Mouse (Mus musculus) kidney, embryonic 16.5 days (tissue): ENCODE measurements around the gene Gpr1. TPM values are rescaled to one million over a fixed set of nuclear protein-coding genes. Genes with fewer than 3 reads are reported as not detected.
"Not testable (repeated sequence)": the region's sequence is repeated elsewhere in the genome, so short reads cannot be mapped to it uniquely, and the experiment has no call there.

Experiments
- ATAC-seq: fragments of 200-750 bp; cut with Nextera tagmentation; 2 replicates; pipeline ENCODE4 v1.8.0; 2017; ENCODE audit warnings: moderate TSS enrichment; ENCODE audit not compliant: low FRiP score, low TSS enrichment
- H3K27ac ChIP-seq: fragments of 300-500 bp; sonication (generic); 2 replicates; pipeline ENCODE4 v1.5.1; 2014; ENCODE audit warnings: low read length
- H3K27me3 ChIP-seq: fragments of 300-500 bp; sonication (generic); 2 replicates; pipeline ENCODE4 v1.6.1; 2014; ENCODE audit warnings: low read length, control low read depth, mixed read lengths; ENCODE audit not compliant: insufficient read depth
- H3K36me3 ChIP-seq: fragments of 300-500 bp; sonication (generic); 2 replicates; pipeline ENCODE4 v1.6.1; 2014; ENCODE audit warnings: low read length, control low read depth, mixed read lengths; ENCODE audit not compliant: insufficient read depth
- H3K4me1 ChIP-seq: fragments of 300-500 bp; sonication (generic); 2 replicates; pipeline ENCODE4 v1.6.1; 2014; ENCODE audit warnings: low read length, control low read depth, mixed read lengths; ENCODE audit not compliant: insufficient read depth
- H3K4me2 ChIP-seq: fragments of 300-500 bp; sonication (generic); replicated peaks from 2 replicates; pipeline ENCODE4 v1.6.1; 2014; ENCODE audit warnings: low read depth, low read length
- H3K4me3 ChIP-seq: fragments of 300-500 bp; sonication (generic); 2 replicates; pipeline ENCODE4 v1.5.1; 2014; ENCODE audit warnings: mild to moderate bottlenecking, low read length
- H3K9ac ChIP-seq: fragments of 300-500 bp; sonication (generic); replicated peaks from 2 replicates; pipeline ENCODE4 v1.6.1; 2014; ENCODE audit warnings: low read length
- H3K9me3 ChIP-seq: fragments of 300-500 bp; sonication (generic); 2 replicates; pipeline ENCODE4 v1.6.1; 2016; ENCODE audit warnings: low read length, control low read depth
- WGBS: fragments of 180-500 bp; shearing (Covaris S2); extraction: QIAGEN DNeasy Blood & Tissue Kit; methylation state at CpG from one replicate; pipeline ENCODE4 v1.1.7; 2014; 5-methylcytosine and 5-hydroxymethylcytosine counted together
- polyA plus RNA-seq: library from polyadenylated mRNA; unstranded; fragments of >200 nt; fragmentation: Nextera tagmentation; extraction: Ambion mirVana; gene quantifications from 2 replicates; pipeline ENCODE4 v1.2.1, GENCODE M21; 2015

Gene Gpr1
- polyA plus RNA-seq, 1 experiment from 2014 or later = 0.07 TPM

DNA sequence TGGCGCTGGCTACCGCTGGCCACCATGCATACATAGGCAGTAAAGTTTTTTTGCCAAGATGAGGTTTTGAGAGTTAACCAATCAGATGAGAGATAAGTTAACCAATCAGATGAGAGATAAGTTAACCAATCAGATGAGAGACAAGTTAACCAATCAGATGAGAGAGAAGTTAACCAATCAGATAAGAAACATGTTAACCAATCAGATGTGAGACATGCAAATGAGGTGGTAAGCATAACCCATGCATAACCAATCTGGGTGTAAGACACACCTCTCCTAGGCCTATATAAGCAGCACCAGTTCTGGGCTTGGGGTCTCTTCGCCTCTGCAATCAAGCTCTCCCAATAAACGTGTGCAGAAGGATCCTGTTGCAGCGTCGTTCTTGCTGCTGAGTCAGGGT lies 28.9 kb downstream of the Gpr1 start:
- H3K4me1 ChIP-seq, H3K4me3 ChIP-seq, H3K4me2 ChIP-seq, H3K36me3 ChIP-seq, H3K9ac ChIP-seq, H3K27ac ChIP-seq, H3K27me3 ChIP-seq, ATAC-seq, H3K9me3 ChIP-seq: not testable (repeated sequence)
- 96% methylated on average over 6 of the region's 6 CpGs for WGBS

DNA sequence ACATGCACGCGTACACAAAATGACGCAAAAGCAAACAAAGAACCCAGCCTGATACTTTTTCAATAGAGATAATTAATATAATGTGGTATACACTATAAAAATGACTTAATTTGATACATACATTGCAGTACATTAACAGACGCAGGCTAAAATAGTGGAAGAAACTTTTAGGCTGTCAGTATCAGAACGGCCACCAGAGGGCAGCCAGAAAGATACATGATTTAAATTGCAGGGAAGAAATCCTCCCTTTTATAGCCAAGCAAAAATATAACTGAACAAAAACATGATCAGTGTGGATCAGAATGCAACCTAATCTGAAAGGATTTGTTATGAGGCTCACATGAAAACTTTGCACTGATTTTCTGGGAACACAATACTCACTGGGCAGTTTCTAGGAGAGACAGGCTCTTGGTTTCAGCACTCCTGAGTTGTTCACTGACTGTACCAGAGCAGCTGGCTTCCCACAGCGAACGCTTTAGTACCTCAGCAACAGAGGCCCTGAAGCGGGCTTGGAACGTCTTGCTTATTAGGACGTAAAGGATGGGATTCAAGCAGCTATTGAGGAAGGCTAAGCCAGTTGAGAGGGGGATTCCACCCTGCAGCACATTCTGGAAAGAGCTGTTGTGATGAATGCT lies 31.6 kb downstream of the Gpr1 start:
- H3K9me3 ChIP-seq = no peaks in the 10 kb centered on the region
- WGBS = 65% methylated on average over 10 of the region's 10 CpGs
- H3K9ac ChIP-seq = no peak overlapping the region
- H3K36me3 ChIP-seq = peaks cover 18% of the 10 kb centered on the region
- ATAC-seq = no peak
- no peak overlapping the region for H3K4me2 ChIP-seq
- H3K27ac ChIP-seq = no peak overlapping the region
- no peak overlapping the region for H3K4me3 ChIP-seq
- H3K4me1 ChIP-seq = peaks cover 10% of the 10 kb centered on the region
- no peaks in the 10 kb centered on the region for H3K27me3 ChIP-seq

DNA sequence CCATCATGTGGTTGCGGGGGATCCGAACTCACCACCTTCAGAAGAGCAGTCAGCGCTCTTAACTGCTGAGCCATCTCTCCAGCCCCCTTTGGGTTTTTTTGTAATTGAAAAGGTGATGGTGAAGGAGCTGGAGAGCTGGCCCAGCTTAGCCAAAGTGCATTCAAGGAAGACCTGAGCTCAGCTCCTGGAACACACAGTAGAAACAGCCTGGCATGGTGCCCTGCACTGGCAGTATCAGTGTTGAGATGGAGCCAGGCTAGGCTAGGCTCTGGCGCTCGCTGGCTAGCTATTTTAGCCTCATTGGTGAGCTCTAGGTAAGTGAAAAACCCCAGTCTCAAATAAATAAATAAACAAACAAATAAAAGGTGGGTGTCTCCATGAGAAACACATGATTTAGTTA lies 32.1 kb downstream of the Gpr1 start:
- ATAC-seq = no peak
- peaks cover 12% of the 10 kb centered on the region for H3K4me1 ChIP-seq
- 88% methylated on average over 4 of the region's 5 CpGs for WGBS
- no peak overlapping the region for H3K9ac ChIP-seq
- no peaks in the 10 kb centered on the region for H3K27me3 ChIP-seq
- no peak overlapping the region for H3K27ac ChIP-seq
- no peaks in the 10 kb centered on the region for H3K9me3 ChIP-seq
- H3K4me3 ChIP-seq = no peak overlapping the region
- H3K4me2 ChIP-seq = no peak overlapping the region
- peaks cover 18% of the 10 kb centered on the region for H3K36me3 ChIP-seq

DNA sequence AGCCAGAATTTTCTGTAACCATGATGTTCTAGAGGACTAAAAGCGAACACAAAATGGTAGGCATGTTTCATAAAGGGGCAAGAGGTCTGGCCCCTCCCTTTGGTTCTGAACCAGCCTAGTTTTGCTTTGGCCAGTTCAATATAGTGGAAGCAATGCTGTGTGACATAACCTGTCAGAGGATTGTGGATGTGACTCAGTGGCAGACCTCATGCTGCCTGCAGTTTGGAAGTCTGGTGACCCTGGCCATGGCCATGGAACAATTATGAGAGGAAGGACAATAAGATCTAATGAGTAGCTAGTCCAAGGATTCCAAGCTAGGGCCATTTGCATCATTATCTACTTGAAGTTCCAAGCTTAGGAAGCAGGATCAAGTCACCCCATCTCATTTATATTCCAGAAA lies 32.9 kb downstream of the Gpr1 start:
- Histone ChIP-seq H3K9me3 (no peaks in the 10 kb centered on the region), H3K4me2 (no peak overlapping the region), H3K4me3 (no peak overlapping the region), H3K9ac (no peak overlapping the region), H3K27ac (no peak overlapping the region), H3K36me3 (peaks cover 18% of the 10 kb centered on the region), H3K27me3 (no peaks in the 10 kb centered on the region), H3K4me1 (peaks cover 12% of the 10 kb centered on the region)
- WGBS = 97% methylated on average over 1 of the region's 1 CpGs
- no peak for ATAC-seq

DNA sequence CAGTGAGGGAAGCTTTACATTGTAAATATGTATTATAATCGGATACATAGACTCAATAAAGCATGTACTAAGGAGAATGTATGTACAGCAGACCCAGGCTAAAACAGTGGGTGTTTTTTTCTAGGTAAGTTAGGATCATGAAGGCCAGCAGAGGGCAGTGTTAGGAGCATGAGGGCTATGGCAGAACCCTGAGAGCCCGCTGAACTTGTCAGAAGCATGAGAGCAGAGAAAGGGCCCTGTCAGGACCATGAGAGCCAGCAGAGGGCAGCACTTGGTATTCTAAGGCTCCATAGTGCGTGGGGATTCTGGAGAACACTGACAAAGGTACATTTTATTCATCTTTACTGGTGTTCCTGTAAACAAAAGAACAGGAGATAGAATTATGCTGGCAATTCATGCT lies 33.3 kb downstream of the Gpr1 start:
- peaks cover 18% of the 10 kb centered on the region for H3K36me3 ChIP-seq
- WGBS = 8% methylated on average over 3 of the region's 3 CpGs

DNA sequence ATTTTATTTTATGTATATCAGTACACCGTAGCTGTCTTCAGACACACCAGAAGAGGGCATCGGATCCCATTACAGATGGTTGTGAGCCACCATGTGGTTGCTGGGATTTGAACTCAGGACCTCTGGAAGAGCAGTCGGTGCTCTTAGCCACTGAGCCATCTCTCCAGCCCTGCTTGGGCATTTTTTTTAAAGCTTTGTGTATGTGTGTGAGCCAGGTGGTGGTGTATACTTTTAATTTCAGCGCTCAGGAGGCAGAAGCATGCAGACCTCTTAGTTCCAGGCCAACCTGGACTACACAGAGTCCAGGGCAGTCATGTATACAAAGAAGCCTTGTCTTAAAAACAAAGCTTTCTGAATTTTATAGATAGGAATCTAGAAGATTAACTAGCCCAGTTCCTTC lies 33.8 kb downstream of the Gpr1 start:
- not testable (repeated sequence) for H3K27me3 ChIP-seq, H3K27ac ChIP-seq, H3K9me3 ChIP-seq, ATAC-seq, H3K9ac ChIP-seq, H3K4me2 ChIP-seq, H3K4me3 ChIP-seq
- WGBS = 66% methylated on average over 4 of the region's 4 CpGs
- Histone ChIP-seq H3K36me3 (peaks cover 18% of the 10 kb centered on the region), H3K4me1 (peaks cover 15% of the 10 kb centered on the region)

More for the DNA sequence above, 33.3 kb downstream of the Gpr1 start:
- Histone ChIP-seq H3K9ac (no peak overlapping the region), H3K27ac (no peak overlapping the region), H3K4me2 (no peak overlapping the region), H3K9me3 (no peaks in the 10 kb centered on the region), H3K27me3 (no peaks in the 10 kb centered on the region), H3K4me1 (peaks cover 12% of the 10 kb centered on the region), H3K4me3 (no peak overlapping the region)
- ATAC-seq = peak; percentile 74

DNA sequence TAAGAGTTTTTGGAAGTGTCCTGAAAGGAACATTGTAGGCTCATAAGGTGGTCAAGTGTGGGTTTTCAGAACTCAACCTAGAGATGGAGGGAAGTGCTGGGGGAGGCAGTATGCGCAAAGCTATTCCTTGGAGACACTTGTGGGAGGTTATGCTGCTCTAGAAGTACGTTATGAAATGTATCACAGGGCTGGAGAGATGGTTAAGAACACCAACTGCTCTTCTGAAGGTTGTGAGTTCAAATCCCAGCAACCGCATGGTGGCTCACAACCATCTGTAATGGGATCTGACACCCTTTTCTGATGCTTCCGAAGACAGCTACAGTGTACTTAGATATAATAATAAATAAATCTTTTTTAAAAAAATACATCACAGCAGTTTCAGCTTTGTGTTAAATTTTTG lies 34.2 kb downstream of the Gpr1 start:
- 88% methylated on average over 4 of the region's 4 CpGs for WGBS
- H3K4me3 ChIP-seq = no peak overlapping the region
- no peaks in the 10 kb centered on the region for H3K9me3 ChIP-seq
- no peak overlapping the region for H3K4me2 ChIP-seq
- no peak for ATAC-seq
- peaks cover 18% of the 10 kb centered on the region for H3K36me3 ChIP-seq
- no peaks in the 10 kb centered on the region for H3K27me3 ChIP-seq
- no peak overlapping the region for H3K27ac ChIP-seq
- H3K4me1 ChIP-seq = peaks cover 19% of the 10 kb centered on the region
- no peak overlapping the region for H3K9ac ChIP-seq

DNA sequence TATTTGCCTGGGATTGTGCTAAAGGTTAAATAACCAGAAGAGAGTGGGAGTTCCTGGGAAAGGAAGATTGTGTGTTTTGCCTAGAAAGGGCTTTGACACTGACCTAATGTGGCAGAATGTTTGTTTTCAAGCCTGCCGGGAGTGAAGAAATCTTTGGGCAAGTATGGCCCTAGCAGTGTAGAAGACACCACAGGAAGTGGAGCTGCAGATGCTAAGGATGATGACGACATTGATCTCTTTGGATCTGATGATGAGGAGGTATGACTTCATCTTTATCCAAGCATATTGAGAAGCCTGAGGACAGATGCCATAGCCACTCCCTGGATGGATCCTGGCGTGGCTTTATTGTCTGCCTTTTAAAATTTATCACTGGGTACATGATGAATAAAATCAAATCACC lies 36.0 kb downstream of the Gpr1 start:
- WGBS = 62% methylated on average over 3 of the region's 3 CpGs
- Histone ChIP-seq H3K4me3 (peak overlapping the region; percentile 88), H3K9ac (peak overlapping the region; percentile 98; the same call in 1 of the 2 replicates)

DNA sequence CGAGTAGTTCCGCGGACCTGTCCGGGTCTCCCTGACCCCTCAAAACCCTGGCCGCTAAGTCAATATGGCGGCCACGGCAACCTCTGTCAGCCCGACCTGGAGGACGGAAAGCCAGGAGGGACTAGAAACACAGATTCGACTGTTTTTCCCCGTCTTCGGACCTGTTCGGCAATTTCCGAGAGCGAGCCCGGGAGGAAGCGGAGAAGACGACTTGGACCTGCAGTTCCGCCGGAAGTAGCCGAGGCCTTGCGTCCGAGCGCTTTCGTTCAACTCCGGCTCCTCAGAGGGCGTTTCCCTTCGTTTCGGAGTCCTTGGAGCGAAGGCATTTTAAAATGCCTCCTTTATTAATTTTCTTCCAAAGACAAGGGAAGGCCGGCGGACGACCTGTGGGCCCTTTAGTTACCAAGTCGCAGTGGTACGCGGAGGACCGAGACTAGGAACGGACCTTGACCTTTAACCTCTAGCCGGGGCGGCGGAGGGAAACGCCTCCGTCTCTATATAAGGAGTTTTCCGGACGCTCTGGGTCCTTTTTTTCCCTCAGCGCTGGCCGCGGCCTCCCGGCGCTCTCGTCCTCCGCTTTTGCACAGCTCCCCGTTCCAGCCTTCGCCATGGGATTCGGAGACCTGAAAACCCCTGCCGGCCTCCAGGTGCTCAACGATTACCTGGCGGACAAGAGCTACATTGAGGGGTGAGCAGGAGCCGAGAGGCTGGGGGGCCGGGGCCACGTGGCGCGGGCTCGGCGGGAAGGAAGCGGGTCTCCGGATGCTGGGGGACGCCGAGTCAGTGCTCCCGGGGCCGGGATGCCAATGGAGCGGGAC lies 37.5 kb downstream of the Gpr1 start, which contains the start of the genes Eef1b2 and Ndufs1:
Gene Eef1b2 (plus strand): TSS at position 222 of the 818 bp plus-strand sequence.
Gene Ndufs1 (minus strand): TSS at position 230 of the 818 bp plus-strand sequence.
- H3K27ac ChIP-seq = peak within 1 kb of the TSS; percentile 95
- WGBS = under 1% methylated on average over 72 of the region's 72 CpGs
- peak within 1 kb of the TSS; percentile 88 for H3K4me3 ChIP-seq
- H3K4me2 ChIP-seq = peak within 1 kb of the TSS; percentile 87
- peaks cover 23% of the 10 kb centered on the region for H3K4me1 ChIP-seq
- no peaks in the 10 kb centered on the region for H3K27me3 ChIP-seq
- H3K9me3 ChIP-seq = no peaks in the 10 kb centered on the region
- H3K36me3 ChIP-seq = peaks cover 21% of the 10 kb centered on the region
- H3K9ac ChIP-seq = peak within 1 kb of the TSS; percentile 98
- peak; percentile 91 for ATAC-seq

More for the DNA sequence above, 36.0 kb downstream of the Gpr1 start:
- H3K4me1 ChIP-seq = peaks cover 23% of the 10 kb centered on the region
- H3K27ac ChIP-seq = no peak overlapping the region
- H3K27me3 ChIP-seq = no peaks in the 10 kb centered on the region
- H3K36me3 ChIP-seq = peaks cover 18% of the 10 kb centered on the region
- H3K4me2 ChIP-seq = peak overlapping the region; percentile 78
- no peaks in the 10 kb centered on the region for H3K9me3 ChIP-seq
- no peak for ATAC-seq

DNA sequence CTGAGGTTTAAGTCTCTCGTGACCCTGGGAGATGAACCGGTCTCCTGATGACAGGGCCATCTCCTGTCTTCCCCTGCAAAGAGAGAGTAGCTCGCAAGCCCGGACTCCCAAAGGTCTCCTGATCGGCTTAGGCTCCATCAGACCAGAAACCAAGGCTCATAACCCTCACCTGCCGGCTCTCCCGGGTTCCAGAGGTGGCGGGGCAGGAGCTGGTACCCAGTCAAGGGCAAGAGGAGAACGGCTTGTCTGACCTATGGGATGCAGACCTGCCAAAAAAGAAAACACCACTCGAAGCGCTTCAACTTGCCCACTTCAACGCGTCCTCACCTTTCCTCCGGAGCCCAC lies 38.1 kb downstream of the Gpr1 start:
- peaks cover 23% of the 10 kb centered on the region for H3K36me3 ChIP-seq
- peak; percentile 57 for ATAC-seq
- WGBS = under 1% methylated on average over 14 of the region's 14 CpGs

More for the DNA sequence above, 38.1 kb downstream of the Gpr1 start:
- Histone ChIP-seq H3K4me1 (peaks cover 23% of the 10 kb centered on the region), H3K4me3 (peak overlapping the region; percentile 88), H3K27me3 (no peaks in the 10 kb centered on the region), H3K9ac (peak overlapping the region; percentile 98), H3K27ac (peak overlapping the region; percentile 85), H3K9me3 (no peaks in the 10 kb centered on the region), H3K4me2 (peak overlapping the region; percentile 87)
